Mouse (Mus musculus) embryonic fibroblast, embryonic 13.5 days (primary cell): ENCODE measurements around the gene Lpin1.

ENCODE experiments used
- CTCF ChIP-seq: IDR thresholded peaks from 2 replicates; pipeline ENCODE4 v1.5.1; 2011; ENCODE audit warnings: mild to moderate bottlenecking, control low read depth, low read length, moderate library complexity, borderline replicate concordance; ENCODE audit not compliant: insufficient read depth
- POLR2A ChIP-seq: IDR thresholded peaks from 2 replicates; pipeline ENCODE4 v1.6.1; 2011; ENCODE audit warnings: low read depth, mild to moderate bottlenecking, control low read depth, low read length, moderate library complexity

DNA sequence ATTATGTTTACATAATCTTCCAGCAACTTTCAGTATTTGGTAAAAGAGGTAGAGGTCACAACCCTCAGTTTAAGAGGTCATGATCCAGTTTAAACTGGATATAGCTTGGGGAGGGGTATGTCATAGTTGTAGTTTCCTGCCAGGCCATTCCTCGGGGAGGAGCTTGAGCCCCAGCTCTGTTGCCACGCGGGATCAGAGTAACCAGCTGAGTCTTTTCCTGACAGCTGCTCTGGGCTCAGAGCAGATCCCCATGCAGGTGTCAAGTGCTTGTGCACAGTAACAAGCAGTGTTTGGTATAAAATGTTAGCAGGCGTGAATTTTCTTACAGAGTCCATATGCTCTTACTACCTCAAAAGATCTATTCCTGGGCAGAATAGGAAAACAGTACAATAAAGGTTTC, 112.8 kb downstream of the Lpin1 start:
- no peak for TF ChIP-seq CTCF
- TF ChIP-seq POLR2A = no peak
